Mouse (Mus musculus): ENCODE results near the gene Cidec.

Gene Cidec

GRCm38 (mm10) chr6:113406683-113407082 is 28.9 kb downstream of the Cidec start:
- no peak for DNase-seq (ENCODE audit: low spot score)

GRCm38 (mm10) chr6:113405483-113405882 is 30.1 kb downstream of the Cidec start:
- no peak for DNase-seq (ENCODE audit: low spot score)

GRCm38 (mm10) chr6:113404649-113405448 is 30.7 kb downstream of the Cidec start:
- peak; percentile 82 for DNase-seq (ENCODE audit: low spot score)

- DNase-seq (ENCODE audit: low spot score): no peak
Measured at GRCm38 (mm10) chr6:113402094-113402493, 33.5 kb downstream of the Cidec start.

- DNase-seq (ENCODE audit: low spot score): no peak
Measured at GRCm38 (mm10) chr6:113396270-113397030, 39.1 kb downstream of the Cidec start.

- no peak for DNase-seq (ENCODE audit: low spot score)
Measured at GRCm38 (mm10) chr6:113395501-113395900, 40.1 kb downstream of the Cidec start.

GRCm38 (mm10) chr6:113394811-113395210 is 40.7 kb downstream of the Cidec start:
- DNase-seq (ENCODE audit: low spot score): no peak

- DNase-seq (ENCODE audit: low spot score): no peak
Measured at GRCm38 (mm10) chr6:113393951-113394350, 41.6 kb downstream of the Cidec start.

- peak; percentile 57 for DNase-seq (ENCODE audit: low spot score)
Measured at GRCm38 (mm10) chr6:113392387-113393071, 43.0 kb downstream of the Cidec start.

- no peak for DNase-seq (ENCODE audit: low spot score)
Measured at GRCm38 (mm10) chr6:113392015-113392386, 43.6 kb downstream of the Cidec start.

- no peak for DNase-seq (ENCODE audit: low spot score)
Measured at GRCm38 (mm10) chr6:113390715-113391114, 44.8 kb downstream of the Cidec start.

GRCm38 (mm10) chr6:113388960-113389359 is 46.6 kb downstream of the Cidec start, which contains the start of gene Ttll3:
Ttll3 (plus strand) TSS chr6:113389260.
- no peak for DNase-seq (ENCODE audit: low spot score)

GRCm38 (mm10) chr6:113386025-113386424 is 49.5 kb downstream of the Cidec start:
- peak; percentile 61 for DNase-seq (ENCODE audit: low spot score)

GRCm38 (mm10) chr6:113385160-113385714 is 50.3 kb downstream of the Cidec start:
- peak; percentile 74 for DNase-seq (ENCODE audit: low spot score)

- DNase-seq (ENCODE audit: low spot score): no peak
Measured at GRCm38 (mm10) chr6:113384351-113384927, 51.1 kb downstream of the Cidec start.

- no peak for DNase-seq (ENCODE audit: low spot score)
Measured at GRCm38 (mm10) chr6:113380480-113380879, 55.1 kb downstream of the Cidec start.

GRCm38 (mm10) chr6:113379246-113379645 is 56.3 kb downstream of the Cidec start:
- DNase-seq (ENCODE audit: low spot score): no peak

- peak; percentile 98 for DNase-seq (ENCODE audit: low spot score)
Measured at GRCm38 (mm10) chr6:113377496-113378385, 57.8 kb downstream of the Cidec start, which contains the start of the genes Tada3 and Arpc4. Tada3 (minus strand) TSS chr6:113377883. Arpc4 (plus strand) TSS chr6:113378115.

- DNase-seq (ENCODE audit: low spot score): no peak
Measured at GRCm38 (mm10) chr6:113377172-113377495, 58.4 kb downstream of the Cidec start.
